Comparison of ENCODE assay signal across 20 mouse cellular contexts in the genomic region with DNA sequence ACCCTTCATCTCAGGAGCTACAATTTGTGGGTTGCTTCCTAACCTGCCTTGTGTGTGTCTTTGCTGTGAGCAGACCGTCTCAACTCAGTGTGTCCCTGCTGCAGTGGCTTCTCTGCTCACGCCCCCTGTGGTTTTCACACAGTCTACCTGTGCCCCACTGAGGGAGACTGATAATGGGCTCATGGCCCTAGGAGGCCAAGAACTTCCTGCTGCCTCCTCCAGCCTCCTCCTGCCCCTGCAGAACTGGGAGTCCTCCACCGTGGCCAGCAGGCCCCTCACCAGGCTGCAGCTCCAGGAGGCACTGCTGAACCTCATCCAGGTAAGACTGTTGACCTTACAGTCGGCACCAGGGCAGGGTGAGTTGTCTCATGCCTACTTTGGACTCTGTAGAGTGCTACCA. TPM values are rescaled to one million over a fixed set of nuclear protein-coding genes. Genes with fewer than 3 reads are reported as not detected.
"Had no signal": no experiment of that assay in that cellular context is flagged by ENCODE, and none has a peak within 500 bp of the region (broad histone marks: within the 10 kb centered on the region; RNA-seq: fewer than 3 reads in every experiment).

No protein-coding gene starts in this region.

- H3K4me1 ChIP-seq: limb, embryonic 12.5 days; liver, embryonic 13.5 days; neural tube, embryonic 12.5 days had no signal

- H3K4me3 ChIP-seq: limb, embryonic 12.5 days; liver, embryonic 13.5 days; lung, embryonic 15.5 days; megakaryocyte, embryonic 14.5 days; midbrain, embryonic 15.5 days; neural tube, embryonic 12.5 days had no signal

- ATAC-seq: intestine, postnatal 0 days; liver, postnatal 0 days; midbrain, embryonic 15.5 days had no signal

- H3K27ac ChIP-seq: kidney, postnatal 0 days; limb, embryonic 12.5 days; liver, embryonic 13.5 days; lung, embryonic 15.5 days; macrophage; midbrain, embryonic 15.5 days; neural tube, embryonic 12.5 days had no signal

- H3K27me3 ChIP-seq: limb, embryonic 12.5 days; liver, embryonic 13.5 days; lung, embryonic 15.5 days; megakaryocyte, embryonic 14.5 days; midbrain, embryonic 15.5 days; neural tube, embryonic 12.5 days had no signal

- H3K9ac ChIP-seq: limb, embryonic 12.5 days; liver, embryonic 13.5 days; liver, postnatal 0 days; lung, embryonic 15.5 days; midbrain, embryonic 15.5 days; neural tube, embryonic 12.5 days had no signal

- H3K9me3 ChIP-seq: limb, embryonic 12.5 days; liver, embryonic 13.5 days; lung, embryonic 15.5 days; megakaryocyte, embryonic 14.5 days; midbrain, embryonic 15.5 days; neural tube, embryonic 12.5 days had no signal

- DNase-seq: kidney, adult 9 months; liver; liver, embryonic 13.5 days; liver, postnatal 0 days; lung, postnatal 14 days; retina, postnatal 1 day; right cerebral cortex, postnatal 25 days; thymus, adult 2 months; thymus, postnatal 25 days had no signal

- H3K4me2 ChIP-seq: limb, embryonic 12.5 days; liver, embryonic 13.5 days; lung, embryonic 15.5 days; midbrain, embryonic 11.5 days; midbrain, embryonic 15.5 days; neural tube, embryonic 12.5 days had no signal

RNA-seq across cellular contexts. Expression of a gene that starts 18.7 kb away (rescaled TPM):
- polyA plus RNA-seq: kidney, postnatal 0 days; limb, embryonic 12.5 days; liver, embryonic 13.5 days; macrophage; stomach, embryonic 16.5 days had no signal

RNA-seq across cellular contexts. Expression of a gene that starts 21.4 kb away (rescaled TPM):
- total RNA-seq: monocyte, adult 5-6 weeks had no signal
- polyA plus RNA-seq: macrophage had no signal
